Mouse (Mus musculus) stomach, postnatal 0 days (tissue): Measurements from ENCODE around the gene Adgra1.

Source experiments
- CTCF ChIP-seq: IDR thresholded peaks from 2 replicates; pipeline ENCODE4 v1.5.1; 2016; ENCODE audit warnings: antibody characterized with exemption, low read depth, mild to moderate bottlenecking, moderate library complexity
- EP300 ChIP-seq: optimal IDR thresholded peaks from 2 replicates; pipeline ENCODE3; 2016; ENCODE audit warnings: antibody characterized with exemption

DNA sequence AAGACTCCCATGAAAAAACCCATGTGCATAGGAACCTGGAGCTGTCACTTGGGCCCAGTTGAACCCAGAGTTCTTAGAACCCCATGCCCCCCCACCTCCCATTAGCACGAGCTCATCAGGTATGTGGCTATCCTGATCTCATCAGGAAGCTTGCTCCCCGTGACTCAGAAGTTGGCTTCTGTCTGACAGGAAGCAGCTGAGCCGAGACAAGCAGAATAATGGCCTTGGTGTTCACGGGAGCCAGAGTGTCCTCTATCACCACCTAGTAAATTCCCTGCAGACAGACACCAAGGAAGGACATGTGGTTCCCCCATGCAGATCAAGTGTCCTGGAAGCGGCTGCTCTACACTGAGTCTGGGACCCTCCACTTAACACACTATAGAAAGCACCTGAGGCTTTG lies 9.8 kb downstream of the Adgra1 start:
- no peak for TF ChIP-seq CTCF
- no peak for TF ChIP-seq EP300
